Mouse (Mus musculus) gastrocnemius, adult 18-20 months (tissue): ENCODE measurements around the gene Sec1. TPM values are rescaled to one million over a fixed set of nuclear protein-coding genes. Genes with fewer than 3 reads are reported as not detected.
A peak's percentile ranks its signal among the peaks of the same experiment; 100 is the strongest.

ENCODE experiments used
- DNase-seq: peaks from one replicate; pipeline ENCODE4 v3.0.0; 2021; ENCODE audit warnings: low spot score
- total RNA-seq, 2 experiments: library from RNA; stranded (reverse); gene quantifications; 2 replicates each; pipeline ENCODE4 v1.2.3; 2021

Gene Sec1
- total RNA-seq, 2 experiments from 2014 or later: 0.09 TPM

DNA sequence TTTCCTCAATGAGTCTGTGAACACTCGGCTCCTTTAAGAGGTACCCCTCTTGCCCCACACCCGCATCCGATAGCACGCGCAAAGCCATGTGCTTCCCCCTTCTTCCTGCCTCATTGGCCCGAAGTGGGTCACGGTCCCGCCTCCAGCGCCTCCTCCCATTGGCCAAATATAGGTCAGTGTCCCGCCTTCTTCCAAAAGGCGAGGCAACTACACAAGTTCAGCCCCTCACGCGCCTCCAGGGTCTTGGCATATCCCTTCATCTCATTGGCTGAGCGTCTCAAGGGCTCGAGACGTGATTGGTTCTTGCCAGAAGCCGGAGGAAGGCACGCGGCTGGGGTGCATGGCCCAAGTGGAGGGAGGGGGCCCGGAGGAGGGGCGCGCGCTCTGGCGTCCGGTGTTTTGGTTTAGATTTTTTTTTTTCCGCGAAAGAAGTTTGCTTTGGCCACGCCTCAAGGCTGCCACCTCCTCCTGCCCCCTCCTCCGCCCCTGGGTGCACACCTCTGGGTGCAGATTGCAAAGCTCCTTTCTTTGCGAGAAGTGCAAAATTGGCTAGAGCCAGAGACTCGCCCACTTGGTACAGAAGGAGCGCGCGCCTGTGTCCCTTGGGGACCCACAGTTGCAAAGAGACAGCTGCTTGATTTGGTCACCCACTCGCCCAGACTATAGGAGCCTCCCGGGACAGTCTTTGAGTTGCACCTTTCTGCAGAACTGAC is 10.7 kb upstream of the Sec1 start, which contains the start of gene Dbp:
TSS of gene Dbp (plus strand) at position 359 of the 713 bp plus-strand sequence.
- peak; percentile 100 for DNase-seq

DNA sequence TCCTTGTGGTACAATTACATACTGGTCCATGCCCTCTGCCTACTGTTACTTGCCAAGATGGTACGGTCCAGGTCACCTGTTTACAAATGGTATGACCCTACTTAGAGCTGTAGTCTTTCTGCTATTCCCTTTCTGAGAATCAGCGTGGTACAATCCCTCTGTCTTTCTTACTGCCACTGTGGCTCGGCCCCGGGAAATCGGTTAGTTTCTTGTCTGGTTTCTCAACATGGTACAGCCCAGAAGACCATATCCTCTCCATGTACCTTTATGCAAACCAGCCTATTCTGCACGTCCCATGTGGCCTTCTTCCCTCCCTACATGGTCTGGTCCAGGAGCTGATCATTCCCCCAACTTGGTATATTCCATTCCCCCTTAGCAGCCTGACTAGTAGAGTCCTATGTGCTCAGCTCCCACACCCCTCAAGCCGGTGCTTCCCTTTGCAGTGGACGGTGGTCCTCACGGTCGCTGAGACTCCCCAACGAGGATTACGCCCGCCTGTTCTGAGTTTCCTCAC is 9.9 kb upstream of the Sec1 start:
- DNase-seq: peak; percentile 66

DNA sequence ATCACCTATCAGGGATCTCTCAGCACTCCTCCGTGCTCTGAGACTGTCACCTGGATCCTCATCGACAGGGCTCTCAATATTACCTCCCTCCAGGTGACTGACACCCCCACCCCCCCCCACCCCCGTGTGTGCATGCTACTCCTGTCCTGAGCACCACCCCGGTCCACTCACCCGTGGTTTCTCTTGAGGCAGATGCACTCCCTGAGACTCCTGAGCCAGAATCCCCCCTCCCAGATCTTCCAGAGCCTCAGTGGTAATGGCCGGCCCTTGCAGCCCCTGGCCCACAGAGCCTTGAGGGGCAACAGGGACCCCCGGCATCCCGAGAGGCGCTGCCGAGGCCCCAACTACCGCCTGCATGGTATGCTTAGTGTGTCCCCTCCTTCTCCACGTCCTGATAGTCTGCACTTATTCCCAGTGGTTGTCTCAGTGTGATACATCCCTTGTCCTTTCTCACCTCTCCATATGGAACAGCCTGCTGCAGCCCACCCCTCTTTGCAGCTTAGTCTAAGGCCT is 9.4 kb upstream of the Sec1 start:
- DNase-seq: no peak

DNA sequence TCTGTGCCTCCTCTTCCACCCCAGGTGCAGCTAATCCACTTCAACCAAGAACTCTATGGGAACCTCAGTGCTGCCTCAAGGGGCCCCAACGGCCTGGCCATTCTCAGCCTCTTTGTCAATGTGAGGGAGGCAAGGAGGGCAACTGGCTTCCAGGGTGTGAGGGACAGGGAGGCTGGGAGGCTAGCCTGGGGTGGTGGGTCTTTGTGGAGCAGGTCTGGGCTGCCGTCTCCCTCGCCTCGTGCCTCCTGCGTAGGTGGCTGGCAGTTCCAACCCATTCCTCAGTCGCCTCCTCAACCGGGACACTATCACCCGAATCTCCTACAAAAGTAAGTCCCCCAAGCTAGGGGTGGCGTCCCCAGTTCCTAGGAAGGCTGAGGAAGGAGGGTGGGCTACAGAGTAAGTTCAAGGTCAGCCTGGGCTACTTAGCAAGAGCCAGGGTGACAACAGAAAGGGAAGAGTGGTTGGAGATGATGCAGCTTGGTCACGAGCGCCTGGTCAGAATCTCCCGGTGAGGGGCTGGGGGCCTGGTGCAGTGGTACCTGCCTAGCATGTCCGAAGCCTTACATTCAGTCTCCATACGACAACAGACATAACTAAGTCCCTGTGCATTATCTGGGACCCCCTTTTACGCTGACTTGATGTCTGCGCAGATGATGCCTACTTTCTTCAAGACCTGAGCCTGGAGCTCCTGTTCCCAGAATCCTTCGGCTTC is 8.8 kb upstream of the Sec1 start:
- DNase-seq: no peak

DNA sequence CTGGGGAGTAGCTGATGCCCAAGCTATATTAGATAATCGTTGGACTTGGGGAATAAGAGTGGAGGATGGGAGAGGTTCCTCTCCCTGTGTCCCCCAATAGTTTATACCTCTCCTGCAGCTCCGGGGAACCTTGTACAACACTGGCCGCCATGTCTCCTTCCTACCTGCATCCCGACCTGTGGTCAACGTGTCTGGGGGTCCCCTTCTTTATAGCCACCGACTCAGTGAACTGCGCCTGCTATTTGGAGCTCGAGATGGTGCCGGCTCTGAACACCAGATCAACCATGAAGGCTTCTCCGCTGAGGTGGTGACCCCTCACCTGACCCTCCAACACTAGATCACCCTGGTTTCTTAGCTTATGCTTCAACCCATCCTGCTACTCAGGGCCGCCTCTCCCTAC is 8.1 kb upstream of the Sec1 start:
- no peak for DNase-seq

DNA sequence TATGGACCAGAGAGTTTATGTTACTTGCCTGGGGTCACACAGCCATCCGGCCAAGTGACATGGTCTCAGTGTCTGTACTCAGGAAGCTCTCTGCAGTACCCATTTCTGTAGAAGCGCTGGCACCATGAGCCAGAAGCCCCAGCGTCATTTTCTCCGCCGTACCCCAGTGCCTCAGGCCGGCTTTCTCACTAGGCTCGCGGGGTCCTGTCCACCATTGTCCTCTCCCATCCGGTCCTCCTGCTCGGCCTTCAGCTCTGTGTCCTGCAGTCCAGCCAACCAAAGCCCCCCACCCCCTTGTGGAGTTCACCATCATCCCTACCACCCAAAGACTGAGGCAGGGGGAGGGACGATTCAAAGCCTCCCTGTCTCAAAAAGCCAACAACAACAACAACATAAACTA is 7.4 kb upstream of the Sec1 start:
- DNase-seq: no peak

DNA sequence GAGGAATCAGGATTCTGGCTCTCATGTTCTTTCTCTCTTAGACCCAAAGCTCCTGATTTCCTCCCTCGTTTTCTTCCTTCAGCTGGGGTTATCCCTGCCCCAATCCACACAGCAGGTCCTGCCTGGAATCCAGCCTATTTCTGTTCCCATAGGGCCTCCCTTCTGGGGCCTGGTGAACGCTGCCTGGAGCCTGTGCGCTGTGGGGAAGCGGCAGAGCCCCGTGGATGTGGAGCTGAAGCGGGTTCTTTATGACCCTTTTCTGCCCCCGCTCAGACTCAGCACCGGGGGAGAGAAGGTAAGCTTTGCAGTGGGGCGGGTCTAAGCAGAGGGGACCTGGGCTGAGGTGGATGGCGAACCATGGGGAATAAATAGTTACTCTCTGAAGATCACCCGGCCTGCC is 6.9 kb upstream of the Sec1 start:
- no peak for DNase-seq

DNA sequence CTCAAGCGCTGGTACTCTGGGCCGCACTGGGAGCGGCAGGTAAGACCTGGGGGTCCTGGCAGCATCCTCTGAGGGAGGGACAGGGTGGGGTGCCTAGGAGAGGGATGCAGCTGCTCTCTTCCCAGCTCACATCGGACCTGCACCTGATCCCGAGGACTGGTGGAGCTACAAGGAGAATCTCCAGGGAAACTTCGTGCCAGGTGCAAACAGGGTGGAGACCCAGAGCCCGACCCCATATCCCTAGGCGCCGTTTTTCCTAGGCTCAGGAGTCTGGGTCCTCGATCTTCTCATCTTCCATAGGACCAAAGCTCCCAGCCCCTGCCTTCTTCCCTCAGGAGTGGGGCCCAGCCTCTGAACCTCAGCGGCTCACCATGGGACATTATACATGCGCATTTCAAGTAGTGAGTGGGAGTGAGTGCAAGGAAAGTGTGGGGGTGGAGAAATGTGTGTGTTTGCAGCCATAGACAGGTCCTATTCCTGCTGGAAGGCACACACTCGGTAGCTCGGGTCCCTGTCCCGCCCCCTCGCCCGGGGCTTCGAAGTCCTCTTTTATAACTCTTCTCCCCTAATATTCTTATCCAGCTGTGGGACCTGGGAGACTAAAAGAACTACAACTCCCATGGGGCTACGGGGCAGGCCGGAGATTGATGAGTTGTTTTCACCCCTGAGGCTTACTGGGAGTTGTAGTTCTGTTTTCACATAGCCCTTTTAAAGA is 6.3 kb upstream of the Sec1 start:
- peak; percentile 88 for DNase-seq

DNA sequence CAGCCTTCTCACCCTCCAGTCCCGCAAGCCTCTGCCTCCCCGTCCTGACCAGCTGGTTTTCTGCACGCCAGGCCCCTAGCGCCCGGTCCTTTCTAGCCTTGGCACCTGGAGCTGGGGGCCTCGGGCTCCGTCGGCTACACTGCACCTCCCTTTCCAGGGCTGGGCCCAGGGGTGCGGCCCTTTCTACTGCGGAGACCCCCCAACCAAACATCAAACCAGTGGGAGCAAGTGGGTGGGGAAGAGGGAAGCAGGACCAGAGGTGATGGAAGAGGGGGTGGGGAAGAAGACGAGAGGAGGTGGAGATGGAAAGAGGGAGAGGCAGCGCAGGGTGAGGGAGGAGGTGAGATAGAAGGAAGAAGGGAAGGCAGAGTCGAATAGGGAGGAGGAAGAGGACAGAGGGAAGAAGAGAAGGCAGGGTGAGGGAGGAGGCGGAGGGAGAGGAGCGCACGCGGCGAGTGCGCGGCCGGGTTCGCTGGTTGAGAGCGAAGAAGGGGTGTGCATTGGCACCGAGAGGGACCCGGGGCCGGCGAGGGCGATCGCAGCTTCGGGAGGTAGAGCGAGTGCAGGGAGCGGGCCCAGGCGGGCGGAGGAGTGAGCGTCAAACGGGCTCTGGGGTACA is 5.4 kb upstream of the Sec1 start, which contains the start of gene Car11:
TSS of gene Car11 (plus strand) at position 321 of the 619 bp plus-strand sequence.
- no peak for DNase-seq

DNA sequence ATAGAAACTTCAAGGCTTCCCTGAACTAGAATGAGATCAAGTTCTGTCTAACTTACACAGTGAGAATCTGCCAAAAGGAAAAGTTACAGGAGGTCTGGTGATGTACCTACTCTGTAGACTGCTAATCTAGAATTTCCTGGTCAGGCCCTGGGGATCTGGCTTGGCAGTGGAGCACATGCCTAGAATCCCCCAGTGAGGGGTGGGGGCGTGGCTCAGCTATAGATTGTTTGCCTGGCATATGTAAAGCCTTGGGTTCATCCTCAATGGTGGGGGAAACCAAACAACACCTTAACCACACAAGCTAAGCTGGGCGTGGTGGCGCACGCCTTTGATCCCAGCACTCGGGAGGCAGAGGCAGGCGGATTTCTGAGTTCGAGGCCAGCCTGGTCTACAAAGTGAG is 3.7 kb upstream of the Sec1 start:
- no peak for DNase-seq

DNA sequence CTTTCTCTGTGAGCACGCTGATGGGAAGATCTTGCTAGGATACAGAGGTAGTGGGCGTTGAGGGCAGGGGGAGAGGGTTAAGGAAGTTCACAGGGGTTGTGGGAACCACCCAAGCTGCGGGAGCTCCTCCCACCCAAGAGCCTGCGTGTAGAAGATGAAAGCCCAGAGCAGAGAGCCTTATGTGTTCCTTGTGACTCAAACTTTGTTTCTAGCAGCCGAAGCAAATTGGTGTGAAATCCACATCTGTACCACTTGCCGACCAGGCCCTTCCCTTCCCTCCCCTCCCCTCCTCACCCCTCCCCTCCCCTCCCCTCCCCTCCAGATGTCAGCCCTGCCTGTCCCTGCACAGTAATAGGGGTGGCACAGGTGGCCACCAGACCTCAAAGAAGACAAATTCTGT is 896 bp upstream of the Sec1 start:
- no peak for DNase-seq

DNA sequence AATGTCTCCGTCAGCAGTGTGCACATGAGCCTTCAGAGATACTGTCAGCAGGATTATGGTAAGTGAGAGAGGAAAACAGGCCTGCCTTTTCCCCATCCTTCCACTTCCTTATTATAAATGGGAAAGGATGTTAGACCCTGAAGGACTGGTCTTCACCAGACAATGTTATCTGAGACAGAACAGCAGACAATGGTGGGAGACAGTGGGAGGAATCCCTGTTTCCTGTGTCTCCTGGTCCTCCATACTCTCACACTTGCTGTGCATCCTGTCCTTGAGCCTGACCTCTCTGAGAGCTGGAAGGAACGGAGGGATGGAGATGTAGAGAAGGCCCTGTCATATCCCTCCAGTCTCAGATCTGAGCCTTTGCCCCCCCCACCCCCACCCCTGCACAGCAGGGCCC is 1.8 kb downstream of the Sec1 start:
- DNase-seq: no peak

DNA sequence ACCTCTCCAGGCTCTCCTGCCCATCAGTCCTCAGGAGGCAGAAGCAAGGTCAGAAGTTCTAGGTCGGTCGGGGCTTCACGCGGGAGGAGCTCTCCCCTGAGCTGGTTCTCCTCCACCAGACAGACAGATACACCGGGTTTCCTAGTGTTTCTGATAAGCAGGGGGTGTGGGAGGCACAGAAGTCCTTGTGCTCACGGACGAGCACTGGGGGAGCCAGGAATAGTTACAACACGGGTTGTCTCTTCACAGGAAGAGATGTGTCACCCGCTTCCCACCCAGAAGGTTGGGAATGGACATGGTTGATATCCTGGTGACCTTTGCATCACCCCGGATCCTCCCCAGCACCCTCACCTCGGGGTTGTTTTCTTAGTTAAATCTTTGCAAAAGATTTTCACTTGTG is 4.4 kb downstream of the Sec1 start:
- no peak for DNase-seq

DNA sequence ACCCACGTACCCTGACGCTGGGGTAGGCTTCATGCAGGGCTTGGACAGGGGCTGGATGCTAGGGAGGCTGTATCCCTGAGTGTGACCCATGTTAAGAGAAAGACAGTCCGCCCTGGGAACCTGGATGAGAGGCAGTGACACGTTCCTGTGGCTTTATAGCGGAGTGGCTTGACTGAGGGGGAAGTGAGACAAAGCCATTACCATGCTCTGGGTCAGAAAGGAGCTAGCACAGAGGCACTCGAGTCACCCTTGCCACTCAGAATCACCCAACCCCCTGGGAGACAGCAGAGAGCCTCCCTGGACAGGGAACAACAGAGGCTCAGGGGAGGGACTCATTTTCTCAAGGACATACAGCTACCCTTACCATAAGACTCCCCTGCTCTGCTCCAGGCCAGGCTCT is 5.1 kb downstream of the Sec1 start:
- no peak for DNase-seq

DNA sequence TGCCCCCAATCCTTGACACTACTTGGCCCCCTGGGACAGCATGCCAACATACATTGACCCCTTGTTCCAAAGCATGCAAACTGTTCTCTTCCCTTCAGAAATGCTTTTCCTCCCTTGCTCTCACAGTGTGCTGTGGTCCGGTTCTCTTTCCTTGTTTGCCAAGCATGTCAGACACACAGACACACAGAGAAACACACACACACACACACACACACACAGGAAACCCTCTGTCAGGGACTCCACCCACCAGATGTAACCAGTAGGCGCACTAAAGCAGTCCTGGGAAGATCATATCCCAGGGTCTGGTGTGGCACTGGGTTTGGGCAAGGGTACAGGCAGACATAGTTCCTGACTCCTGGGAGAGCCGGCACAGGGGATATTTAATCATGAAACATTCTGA is 7.4 kb downstream of the Sec1 start:
- DNase-seq: no peak

DNA sequence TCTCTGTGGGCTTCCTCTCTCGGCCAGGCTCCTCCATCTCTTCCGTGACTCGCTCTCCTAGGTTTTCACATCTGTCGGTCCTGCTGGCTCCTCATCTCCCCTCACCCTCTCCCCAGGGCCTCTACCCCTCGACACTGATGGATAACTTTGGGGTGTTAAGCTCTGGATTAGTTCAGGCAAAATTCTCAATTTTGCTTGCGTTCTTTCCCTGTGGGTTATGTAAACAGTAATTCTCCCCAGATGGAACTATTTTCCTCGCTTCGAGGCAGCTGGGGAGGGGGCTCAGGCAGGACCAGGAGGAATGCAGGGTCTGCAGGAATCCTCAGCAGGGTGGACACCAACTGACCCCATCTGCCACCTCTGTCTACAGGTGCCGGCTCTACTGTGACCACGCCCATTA is 8.4 kb downstream of the Sec1 start:
- no peak for DNase-seq

DNA sequence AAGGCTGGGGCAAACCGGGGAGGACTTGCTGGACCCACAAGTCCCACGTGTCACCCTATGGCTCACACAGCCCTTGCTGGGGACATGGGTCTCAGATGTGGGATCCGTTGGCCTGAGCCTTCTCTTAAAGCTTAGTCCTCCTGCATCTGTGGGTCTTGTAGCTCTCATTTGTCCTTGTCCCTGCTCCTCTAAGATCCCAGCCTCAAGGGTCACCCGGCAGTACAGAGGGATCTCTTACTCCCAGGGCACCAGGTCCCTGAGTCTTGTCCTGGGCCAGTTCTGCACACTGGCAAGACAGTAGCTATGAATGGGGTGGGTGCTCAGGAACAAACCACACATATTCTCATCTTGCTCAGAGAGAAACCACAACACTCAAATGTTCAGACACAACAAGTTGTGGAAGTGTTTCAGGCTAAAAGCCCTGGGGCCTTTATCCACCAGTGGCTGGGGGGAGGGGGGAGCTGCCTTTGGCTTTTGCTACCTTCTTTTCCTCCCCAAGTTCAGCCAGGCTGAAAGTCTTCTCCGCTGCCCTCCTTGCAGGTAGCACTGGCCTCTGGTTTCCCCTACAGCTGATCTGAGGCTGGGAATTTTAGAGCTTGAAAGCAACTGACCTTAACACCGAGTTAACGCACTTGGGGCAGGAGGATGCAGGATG is 10.7 kb downstream of the Sec1 start, which contains the start of gene Ntn5:
TSS of gene Ntn5 (plus strand) at position 627 of the 655 bp plus-strand sequence.
- no peak for DNase-seq

DNA sequence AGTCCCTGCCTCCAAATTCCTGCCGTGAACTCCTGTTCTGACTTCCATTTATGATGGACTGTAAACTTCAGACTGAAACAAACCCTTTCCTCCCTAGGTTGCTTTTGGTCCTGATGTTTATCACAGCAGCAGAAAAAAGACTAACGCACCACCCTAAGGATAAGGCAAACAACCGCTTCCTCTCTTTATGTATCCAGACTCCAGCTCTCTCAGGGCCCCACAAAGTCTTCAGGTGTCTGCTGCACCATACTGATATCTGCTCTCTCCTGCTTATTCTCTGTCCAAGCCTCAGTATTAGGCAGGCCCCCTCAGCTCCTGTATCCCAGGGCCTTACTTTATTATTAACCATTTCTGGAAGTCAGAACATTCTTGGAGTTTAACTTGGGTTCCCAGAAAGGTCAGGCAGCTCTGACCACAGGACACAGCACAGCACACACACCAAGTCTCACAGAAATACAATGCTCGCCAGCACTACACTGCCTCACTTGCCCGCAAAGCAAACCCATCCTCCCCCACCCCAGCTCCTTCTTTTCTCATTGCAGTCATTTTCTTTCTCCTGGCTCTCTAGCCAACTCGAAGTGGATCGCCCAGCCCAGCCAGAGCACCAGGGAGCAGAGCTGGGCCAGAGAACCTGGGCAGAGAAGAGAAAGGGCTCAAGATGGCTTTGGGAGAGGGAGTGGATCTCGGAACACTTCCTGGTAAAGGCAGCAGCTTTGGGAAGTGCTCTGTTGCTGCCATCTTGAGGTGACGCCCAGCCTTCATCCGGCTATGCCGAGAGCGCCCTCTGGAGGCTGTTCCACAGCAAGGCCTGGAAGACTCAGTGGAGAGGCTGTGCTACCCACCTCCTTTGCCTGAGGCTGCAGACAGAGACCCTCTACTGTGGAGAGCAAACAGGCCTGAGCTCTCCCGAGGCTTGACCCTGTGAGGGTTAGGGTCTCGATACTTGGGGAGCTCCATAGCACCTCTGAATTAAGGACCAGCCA is 11.8 kb downstream of the Sec1 start:
- DNase-seq: peak; percentile 89

DNA sequence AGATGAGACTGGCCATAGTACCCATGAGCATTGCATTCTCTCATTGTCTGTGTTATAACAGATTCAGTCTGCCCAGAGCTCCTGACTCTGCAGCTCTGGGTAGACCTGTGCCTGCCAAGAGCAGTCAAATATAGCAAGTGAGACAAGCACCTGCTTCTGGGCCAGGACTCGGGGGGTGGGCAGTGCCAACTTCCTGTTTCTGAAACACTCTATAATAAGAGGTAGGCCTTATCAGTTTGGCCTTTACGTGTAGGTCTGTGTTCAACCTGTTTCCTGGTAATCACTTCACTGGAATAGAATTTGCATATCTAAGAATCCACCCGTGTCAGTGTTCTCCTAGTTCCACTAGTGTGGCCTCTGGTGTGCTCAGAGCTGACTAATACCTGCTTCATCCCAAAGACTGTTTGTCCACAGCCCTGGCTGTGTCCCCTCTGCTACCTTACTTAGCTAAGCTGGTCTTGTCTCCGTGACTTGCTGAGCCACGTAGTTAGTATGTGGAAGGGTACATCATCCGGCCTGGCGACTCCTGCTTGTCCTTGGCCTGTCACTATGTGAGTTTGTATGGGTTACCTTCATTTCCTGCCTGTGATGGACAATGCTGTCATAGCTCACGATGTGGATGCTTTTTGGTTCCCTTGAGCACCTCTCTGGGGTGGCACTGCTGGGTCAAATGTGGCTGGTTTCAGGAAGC is 13.0 kb downstream of the Sec1 start:
- peak; percentile 76 for DNase-seq
